Mouse (Mus musculus): ENCODE measurements around the gene Pitpnb.

Gene Pitpnb

GRCm38 (mm10) chr5:111401879-111402650 is 71.5 kb downstream of the Pitpnb start:
- no peak for DNase-seq

- DNase-seq, result no peak
Measured at GRCm38 (mm10) chr5:111402651-111402996, 72.1 kb downstream of the Pitpnb start.

- no peak for DNase-seq
Measured at GRCm38 (mm10) chr5:111404721-111405120, 74.2 kb downstream of the Pitpnb start.

- no peak for DNase-seq
Measured at GRCm38 (mm10) chr5:111408470-111409105, 78.0 kb downstream of the Pitpnb start.

GRCm38 (mm10) chr5:111409412-111410044 is 79.0 kb downstream of the Pitpnb start:
- peak; percentile 39 for DNase-seq

DNA sequence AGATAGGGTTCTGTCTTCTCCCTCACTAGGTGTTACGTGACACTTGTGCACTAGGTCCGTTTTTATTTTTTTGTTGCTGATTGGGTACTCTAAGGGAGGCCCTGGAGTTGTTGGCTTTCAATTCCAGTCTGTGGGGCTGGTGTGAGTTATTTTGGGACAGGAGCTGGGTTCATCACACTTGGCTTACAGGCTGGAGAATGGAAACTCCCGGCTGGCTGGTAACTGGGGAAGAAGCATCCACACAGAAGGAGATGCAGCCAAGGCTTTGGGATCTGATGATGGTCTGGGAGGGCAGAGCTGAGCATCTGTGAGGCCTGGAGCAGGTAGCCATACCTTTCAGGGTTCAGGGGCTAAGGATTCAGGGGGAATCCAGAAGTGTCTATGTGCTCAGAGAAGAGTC is 80.1 kb downstream of the Pitpnb start:
- DNase-seq, result no peak

DNA sequence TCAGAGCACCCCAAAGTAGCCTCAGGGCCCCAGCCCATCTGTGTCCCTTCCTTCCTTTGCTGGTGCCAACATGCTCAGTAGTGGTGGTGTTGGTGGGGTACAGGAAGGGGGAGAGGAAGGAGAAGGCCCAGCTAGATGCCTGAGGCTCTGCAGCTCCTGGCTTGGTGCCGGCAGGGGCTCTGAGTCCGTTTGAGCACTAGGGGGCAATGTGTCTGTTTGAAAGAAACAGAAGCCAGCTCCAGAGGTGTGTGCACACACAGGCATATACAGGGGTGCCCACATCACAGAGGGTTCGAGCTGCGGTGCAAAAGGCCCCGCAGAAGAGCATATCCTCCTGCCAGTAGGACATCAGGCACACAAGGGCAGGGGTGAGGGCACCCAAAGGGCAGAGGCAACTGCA is 83.6 kb downstream of the Pitpnb start:
- peak; percentile 90 for DNase-seq

DNA sequence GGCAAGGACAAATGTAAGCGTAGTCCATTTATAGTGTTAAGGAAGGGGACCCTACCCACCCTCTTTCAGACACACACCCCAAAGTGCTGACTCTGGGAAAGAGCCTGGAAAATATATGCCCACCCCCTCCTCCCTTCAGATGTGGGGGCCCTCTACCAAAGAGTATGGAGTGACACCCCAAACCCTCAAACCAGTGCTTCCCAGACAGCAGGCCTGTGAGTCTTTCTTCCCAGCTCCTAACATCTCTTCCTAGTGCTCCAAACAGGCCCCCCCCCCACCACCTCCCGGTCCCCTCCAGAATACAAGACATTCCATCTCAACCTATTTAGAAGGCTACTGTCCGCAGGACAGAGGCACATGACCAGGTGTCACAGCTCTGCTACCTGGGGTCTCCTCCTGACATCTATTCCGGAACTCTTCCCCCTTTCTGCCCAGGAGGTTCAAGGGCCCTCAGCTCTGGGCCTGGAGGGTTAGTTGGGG is 84.2 kb downstream of the Pitpnb start:
- no peak for DNase-seq

DNA sequence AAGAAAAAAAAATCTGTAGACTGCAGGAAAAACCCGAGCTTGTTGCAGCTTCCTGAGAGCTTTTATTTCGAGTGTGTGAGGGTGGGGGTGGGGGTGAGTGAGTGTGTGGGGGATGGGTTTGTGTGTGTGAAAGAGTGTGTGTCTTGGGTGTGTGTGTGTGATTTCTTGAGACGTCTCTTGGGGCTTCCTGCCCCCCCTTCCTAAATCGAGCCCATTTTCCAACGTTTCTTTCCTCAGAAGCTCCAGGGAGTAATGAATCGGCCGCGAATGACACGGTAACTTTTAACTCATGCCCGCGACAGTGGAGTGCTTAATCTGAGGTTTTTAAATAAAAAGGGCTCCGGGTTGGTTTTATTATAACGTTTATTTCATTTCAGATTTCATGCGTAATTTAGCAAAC is 85.0 kb downstream of the Pitpnb start:
- no peak for DNase-seq

GRCm38 (mm10) chr5:111416048-111416447 is 85.5 kb downstream of the Pitpnb start:
- DNase-seq, result peak; percentile 65

DNA sequence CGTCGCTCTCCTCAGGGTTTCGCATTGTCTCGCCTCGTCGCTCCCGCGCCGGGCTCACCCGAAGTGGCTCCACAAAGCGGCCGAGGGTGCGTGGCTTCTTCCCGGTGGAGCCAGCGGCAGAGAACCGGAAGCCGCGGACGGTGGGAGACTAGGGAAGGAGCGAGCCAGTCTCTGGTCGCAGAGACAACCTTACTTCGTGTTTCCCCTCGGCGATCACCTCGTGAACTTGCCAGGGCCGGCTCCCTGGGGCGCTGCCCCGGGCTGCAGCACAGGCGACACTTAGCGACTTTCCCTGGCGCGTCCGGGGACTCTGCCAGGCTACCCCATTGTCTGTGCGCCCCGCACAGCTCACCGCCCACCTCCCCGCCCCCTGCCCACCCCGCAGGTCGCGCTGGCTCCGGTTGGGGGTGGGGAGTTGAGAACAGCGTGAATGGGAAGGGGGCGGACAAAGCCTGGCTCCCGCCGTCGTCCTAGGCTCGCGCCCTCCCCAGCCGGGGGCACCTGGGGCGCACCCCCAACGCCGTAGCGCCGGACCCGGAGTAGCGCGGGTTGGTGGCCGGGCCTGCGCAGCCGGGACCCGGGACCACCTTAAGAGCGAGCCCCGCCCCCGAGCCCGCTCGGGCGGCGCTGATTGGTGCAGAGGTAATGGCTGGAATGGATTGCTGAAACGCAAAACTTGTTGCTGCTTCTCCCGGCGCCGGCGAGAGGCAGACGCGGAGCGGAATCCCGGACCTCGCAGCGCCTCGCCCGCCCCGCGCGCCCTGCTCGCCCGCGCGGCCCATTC is 86.2 kb downstream of the Pitpnb start, which contains the start of gene Mn1:
Gene Mn1, plus strand, starts transcription at position 772 of the 784 bp plus-strand sequence.
- DNase-seq, result peak; percentile 83

GRCm38 (mm10) chr5:111417378-111418131 is 87.0 kb downstream of the Pitpnb start:
- DNase-seq, result peak; percentile 39

DNA sequence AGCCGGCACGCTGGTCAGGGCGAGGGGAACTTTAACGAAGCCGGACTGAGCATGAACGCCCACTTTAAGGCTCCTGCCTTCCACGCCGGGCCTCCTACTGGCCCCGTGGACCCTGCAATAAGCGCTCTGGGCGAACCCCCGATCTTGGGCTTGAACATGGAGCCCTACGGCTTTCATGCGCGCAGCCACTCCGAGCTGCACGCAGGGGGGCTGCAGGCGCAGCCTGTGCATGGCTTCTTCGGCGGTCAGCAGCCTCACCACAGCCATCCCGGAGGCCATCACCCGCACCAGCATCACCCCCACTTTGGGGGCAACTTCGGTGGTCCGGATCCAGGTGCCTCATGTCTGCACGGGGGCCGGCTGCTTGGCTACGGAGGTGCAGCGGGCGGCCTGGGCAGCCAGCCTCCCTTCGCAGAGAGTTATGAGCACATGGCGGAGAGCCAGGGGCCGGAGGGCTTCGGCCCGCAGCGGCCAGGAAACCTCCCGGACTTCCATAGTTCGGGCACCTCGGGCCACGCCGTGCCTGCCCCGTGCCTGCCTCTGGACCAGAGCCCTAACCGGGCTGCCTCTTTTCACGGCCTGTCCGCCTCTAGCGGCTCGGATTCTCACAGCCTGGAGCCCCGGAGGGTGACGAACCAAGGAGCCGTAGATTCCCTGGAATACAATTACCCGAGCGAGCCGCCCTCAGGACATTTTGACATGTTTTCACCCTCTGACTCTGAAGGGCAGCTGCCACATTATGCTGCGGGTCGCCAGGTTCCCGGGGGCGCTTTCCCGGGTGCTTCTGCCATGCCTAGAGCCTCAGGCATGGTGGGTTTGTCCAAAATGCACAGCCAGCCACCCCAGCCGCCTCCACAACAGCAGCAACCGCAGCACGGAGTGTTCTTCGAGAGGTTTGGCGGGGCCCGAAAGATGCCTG is 87.9 kb downstream of the Pitpnb start:
- DNase-seq, result no peak

DNA sequence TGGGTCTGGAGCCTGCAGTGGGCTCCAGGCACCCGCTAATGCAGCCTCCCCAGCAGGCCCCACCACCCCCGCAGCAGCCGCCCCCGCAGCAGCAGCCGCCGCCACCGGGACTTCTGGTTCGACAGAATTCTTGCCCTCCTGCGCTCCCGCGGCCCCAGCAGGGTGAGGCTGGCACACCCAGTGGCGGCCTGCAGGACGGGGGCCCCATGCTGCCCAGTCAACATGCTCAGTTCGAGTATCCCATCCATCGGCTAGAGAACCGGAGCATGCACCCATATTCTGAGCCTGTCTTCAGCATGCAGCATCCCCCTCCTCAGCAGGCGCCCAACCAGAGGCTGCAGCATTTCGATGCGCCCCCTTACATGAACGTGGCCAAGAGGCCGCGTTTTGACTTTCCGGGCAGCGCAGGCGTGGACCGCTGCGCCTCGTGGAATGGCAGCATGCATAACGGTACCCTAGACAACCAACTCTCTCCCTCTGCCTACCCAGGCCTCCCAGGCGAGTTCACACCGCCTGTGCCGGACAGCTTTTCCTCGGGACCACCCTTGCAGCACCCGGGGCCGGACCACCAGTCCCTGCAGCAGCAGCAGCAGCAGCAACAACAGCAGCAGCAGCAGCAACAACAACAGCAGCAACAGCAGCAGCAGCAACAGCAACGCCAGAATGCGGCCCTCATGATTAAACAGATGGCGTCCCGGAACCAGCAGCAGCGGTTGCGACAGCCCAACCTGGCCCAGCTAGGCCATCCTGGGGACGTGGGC is 88.7 kb downstream of the Pitpnb start:
- no peak for DNase-seq

GRCm38 (mm10) chr5:111420011-111420691 is 89.6 kb downstream of the Pitpnb start:
- no peak for DNase-seq

- no peak for DNase-seq
Measured at GRCm38 (mm10) chr5:111420896-111421295, 90.3 kb downstream of the Pitpnb start.

- DNase-seq, result no peak
Measured at GRCm38 (mm10) chr5:111421424-111421823, 90.9 kb downstream of the Pitpnb start.

- DNase-seq, result no peak
Measured at GRCm38 (mm10) chr5:111422058-111422800, 91.7 kb downstream of the Pitpnb start.

DNA sequence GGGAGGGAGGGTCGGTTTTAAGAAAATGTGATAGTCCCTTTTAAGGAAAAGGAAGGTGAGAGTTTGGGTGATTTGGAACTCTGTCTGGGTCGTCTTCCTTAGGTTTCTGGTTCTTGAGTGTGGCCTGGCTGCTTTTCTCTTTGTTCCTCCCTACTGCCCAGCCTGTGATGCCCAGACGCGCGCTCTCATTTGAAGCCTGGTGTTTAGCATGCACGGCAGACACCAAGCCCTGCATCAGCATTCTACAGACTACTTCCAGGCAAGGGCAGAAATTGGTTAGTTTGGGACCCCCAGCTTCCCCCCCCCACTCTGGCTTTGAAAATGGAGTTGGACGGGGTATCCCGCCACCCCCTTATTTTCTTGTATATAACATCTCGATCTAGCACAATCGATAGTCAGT is 92.4 kb downstream of the Pitpnb start:
- DNase-seq, result no peak

All from thymus, postnatal 14 days (tissue).